Mouse (Mus musculus) heart, adult 2 months (tissue): ENCODE measurements around the gene Rps29. TPM values are rescaled to one million over a fixed set of nuclear protein-coding genes. Genes with fewer than 3 reads are reported as not detected.

Source experiments
- DNase-seq, 2 experiments: peaks; one replicate each; pipeline ENCODE4 v3.0.0; 2021
- H3K27ac ChIP-seq: fragments of 200-600 bp; 2 replicates; pipeline ENCODE4 v1.8.1; 2022
- H3K27me3 ChIP-seq: fragments of 200-500 bp; 2 replicates; pipeline ENCODE4 v1.6.1; 2012; ENCODE audit warnings: mild to moderate bottlenecking, low read length, inconsistent platforms, mixed read lengths; ENCODE audit not compliant: control insufficient read depth, insufficient read depth
- H3K36me3 ChIP-seq: fragments of 200-500 bp; 2 replicates; pipeline ENCODE4 v1.6.1; 2012; ENCODE audit warnings: low read length, inconsistent platforms; ENCODE audit not compliant: control insufficient read depth, insufficient read depth
- H3K4me1 ChIP-seq: fragments of 200-500 bp; 2 replicates; pipeline ENCODE4 v1.6.1; 2011; ENCODE audit warnings: low read length; ENCODE audit not compliant: control insufficient read depth, insufficient read depth
- H3K4me3 ChIP-seq: fragments of 200-600 bp; 2 replicates; pipeline ENCODE4 v1.8.1; 2022
- H3K79me2 ChIP-seq: fragments of 200-500 bp; replicated peaks from 2 replicates; pipeline ENCODE4 v1.6.1; 2012; ENCODE audit warnings: mild to moderate bottlenecking, inconsistent platforms, low read length, moderate library complexity, mixed read lengths; ENCODE audit not compliant: control insufficient read depth, insufficient read depth
- H3K9ac ChIP-seq: fragments of 200-500 bp; 2 replicates; pipeline ENCODE4 v1.6.1; 2012; ENCODE audit warnings: low read depth, mild to moderate bottlenecking, control low read depth, inconsistent platforms, low read length, mixed read lengths
- CTCF ChIP-seq: fragments of 200-600 bp; IDR thresholded peaks from 2 replicates; pipeline ENCODE4 v1.8.1; 2022; ENCODE audit warnings: antibody characterized with exemption, mild to moderate bottlenecking, moderate library complexity
- EP300 ChIP-seq: fragments of 200-500 bp; IDR thresholded peaks from 2 replicates; pipeline ENCODE4 v1.6.1; 2011; ENCODE audit warnings: low read depth, low read length, control low read depth; ENCODE audit not compliant: insufficient read depth
- POLR2A ChIP-seq: fragments of 200-500 bp; IDR thresholded peaks from 2 replicates; pipeline ENCODE4 v1.6.1; 2011; ENCODE audit warnings: mild to moderate bottlenecking, low read depth, low read length, control low read depth; ENCODE audit not compliant: insufficient read depth
- WGBS: fragments of 180-500 bp; shearing (Covaris S2); methylation state at CpG from one replicate; pipeline ENCODE4 v1.1.7; 2018; 5-methylcytosine and 5-hydroxymethylcytosine counted together
- intact Hi-C: fragments of 180-260 bp; cut with DNase I; formaldehyde crosslinking; loops from one replicate; pipeline ENCODE4 v1.15.1; 2025
- polyA plus RNA-seq: library from polyadenylated mRNA; depleted of rRNA; stranded (reverse); fragments of >200 nt; gene quantifications from 2 replicates; pipeline ENCODE4 v1.2.3, GENCODE M21; 2012
- total RNA-seq, 2 experiments: library from RNA; stranded (reverse); gene quantifications; 2 replicates each; pipeline ENCODE4 v1.2.3; 2021

Rps29 gene
- total and polyA plus RNA-seq, 3 experiments, result 1,207 to 1,535 (median 1,353) TPM

GRCm38 (mm10) chr12:69191396-69191795 is 32.4 kb upstream of the Rps29 start:
- H3K27ac ChIP-seq, result no peak overlapping the region
- peaks cover 7% of the 10 kb centered on the region for H3K36me3 ChIP-seq
- peaks cover 3% of the 10 kb centered on the region for H3K4me1 ChIP-seq
- 90% methylated on average over 5 of the region's 5 CpGs for WGBS
- H3K9ac ChIP-seq, result no peak overlapping the region
- TF ChIP-seq POLR2A, result no peak
- no peak for TF ChIP-seq EP300
- TF ChIP-seq CTCF, result no peak
- intact Hi-C loops, result no loop called here
- DNase-seq, result no peak
- no peaks in the 10 kb centered on the region for H3K79me2 ChIP-seq
- no peak overlapping the region for H3K4me3 ChIP-seq
- no peaks in the 10 kb centered on the region for H3K27me3 ChIP-seq

GRCm38 (mm10) chr12:69190522-69190921 is 31.5 kb upstream of the Rps29 start:
- no peak overlapping the region for H3K4me3 ChIP-seq
- intact Hi-C loops, result no loop called here
- H3K79me2 ChIP-seq, result no peaks in the 10 kb centered on the region
- TF ChIP-seq CTCF (peak; percentile 71), POLR2A (no peak), EP300 (no peak)
- H3K36me3 ChIP-seq, result peaks cover 10% of the 10 kb centered on the region
- 100% methylated on average over 1 of the region's 1 CpGs for WGBS
- H3K9ac ChIP-seq, result no peak overlapping the region
- no peaks in the 10 kb centered on the region for H3K27me3 ChIP-seq
- H3K4me1 ChIP-seq, result peaks cover 3% of the 10 kb centered on the region
- no peak overlapping the region for H3K27ac ChIP-seq
- DNase-seq, result no peak

GRCm38 (mm10) chr12:69190074-69190473 is 31.1 kb upstream of the Rps29 start:
- H3K4me1 ChIP-seq, result peaks cover 6% of the 10 kb centered on the region
- no peaks in the 10 kb centered on the region for H3K79me2 ChIP-seq
- TF ChIP-seq EP300, result no peak
- no peak for DNase-seq
- H3K9ac ChIP-seq, result no peak overlapping the region
- no peaks in the 10 kb centered on the region for H3K27me3 ChIP-seq
- no peak overlapping the region for H3K4me3 ChIP-seq
- no peak overlapping the region for H3K27ac ChIP-seq
- peaks cover 13% of the 10 kb centered on the region for H3K36me3 ChIP-seq
- intact Hi-C loops, result no loop called here
- WGBS, result 68% methylated on average over 9 of the region's 9 CpGs

GRCm38 (mm10) chr12:69186811-69187471 is 28.0 kb upstream of the Rps29 start:
- peaks cover 15% of the 10 kb centered on the region for H3K36me3 ChIP-seq
- intact Hi-C loops, result loop anchor here (5.0 kb wide), 1 partner anchor 40 kb away; the partner anchor contains the start of gene Pole2
- no peaks in the 10 kb centered on the region for H3K27me3 ChIP-seq
- no peak overlapping the region for H3K27ac ChIP-seq
- H3K4me1 ChIP-seq, result peaks cover 7% of the 10 kb centered on the region
- WGBS, result 52% methylated on average over 5 of the region's 5 CpGs
- no peaks in the 10 kb centered on the region for H3K79me2 ChIP-seq
- H3K9ac ChIP-seq, result no peak overlapping the region
- no peak for DNase-seq
- no peak overlapping the region for H3K4me3 ChIP-seq
- no peak for TF ChIP-seq EP300

GRCm38 (mm10) chr12:69185371-69185770 is 26.4 kb upstream of the Rps29 start:
- no peaks in the 10 kb centered on the region for H3K79me2 ChIP-seq
- no peak for TF ChIP-seq EP300
- no peak for TF ChIP-seq POLR2A
- no peak for TF ChIP-seq CTCF
- H3K4me1 ChIP-seq, result peaks cover 7% of the 10 kb centered on the region
- H3K4me3 ChIP-seq, result peak overlapping the region; percentile 99
- H3K27ac ChIP-seq, result no peak overlapping the region; the same call in 1 of the 2 replicates
- H3K36me3 ChIP-seq, result peaks cover 15% of the 10 kb centered on the region
- WGBS, result 46% methylated on average over 7 of the region's 7 CpGs
- H3K9ac ChIP-seq, result no peak overlapping the region
- no peaks in the 10 kb centered on the region for H3K27me3 ChIP-seq
- intact Hi-C loops, result loop anchor here (2.0 to 5.0 kb wide), 2 partner anchors 27 to 42 kb away; partner anchors contain the start of genes Pole2 and Rps29
- DNase-seq, result no peak

- no peaks in the 10 kb centered on the region for H3K27me3 ChIP-seq
- TF ChIP-seq POLR2A (no peak), CTCF (no peak), EP300 (no peak)
- H3K36me3 ChIP-seq, result peaks cover 15% of the 10 kb centered on the region
- peak in 1 of 2 experiments; percentile 83 for DNase-seq
- H3K27ac ChIP-seq, result peak overlapping the region; percentile 96
- H3K9ac ChIP-seq, result peak overlapping the region; percentile 95
- intact Hi-C loops, result loop anchor here (2.0 to 5.0 kb wide), 2 partner anchors 26 to 43 kb away; partner anchors contain the start of genes Pole2 and Rps29
- WGBS, result under 1% methylated on average over 80 of the region's 86 CpGs
- H3K4me3 ChIP-seq, result peak overlapping the region; percentile 99
- peaks cover 7% of the 10 kb centered on the region for H3K4me1 ChIP-seq
- no peaks in the 10 kb centered on the region for H3K79me2 ChIP-seq
Measured at GRCm38 (mm10) chr12:69184342-69185295, 25.6 kb upstream of the Rps29 start.
